Mouse (Mus musculus) heart, embryonic 12.5 days (tissue): ENCODE data around the gene Wdr60. TPM values are rescaled to one million over a fixed set of nuclear protein-coding genes. Genes with fewer than 3 reads are reported as not detected.

Experiments
- ATAC-seq: fragments of 200-750 bp; cut with Nextera tagmentation; 2 replicates; pipeline ENCODE4 v1.8.0; 2017; ENCODE audit warnings: moderate TSS enrichment, moderate library complexity; ENCODE audit not compliant: insufficient number of reproducible peaks, low FRiP score
- H3K27ac ChIP-seq: fragments of 300-500 bp; sonication (generic); 2 replicates; pipeline ENCODE4 v1.5.1; 2016; ENCODE audit warnings: mild to moderate bottlenecking, moderate library complexity; ENCODE audit not compliant: poor library complexity, severe bottlenecking
- H3K27me3 ChIP-seq: fragments of 300-500 bp; sonication (generic); replicated peaks from 2 replicates; pipeline ENCODE4 v1.6.1; 2016; ENCODE audit warnings: mild to moderate bottlenecking, moderate library complexity
- H3K36me3 ChIP-seq: fragments of 300-500 bp; sonication (generic); 2 replicates; pipeline ENCODE4 v1.6.1; 2016; ENCODE audit warnings: mild to moderate bottlenecking, moderate library complexity
- H3K4me1 ChIP-seq: fragments of 300-500 bp; sonication (generic); replicated peaks from 2 replicates; pipeline ENCODE4 v1.6.1; 2016; ENCODE audit warnings: mild to moderate bottlenecking
- H3K4me2 ChIP-seq: fragments of 300-500 bp; sonication (generic); 2 replicates; pipeline ENCODE4 v1.6.1; 2016; ENCODE audit warnings: mild to moderate bottlenecking, moderate library complexity
- H3K4me3 ChIP-seq: fragments of 300-500 bp; sonication (generic); 2 replicates; pipeline ENCODE4 v1.5.1; 2016; ENCODE audit warnings: mild to moderate bottlenecking
- H3K9ac ChIP-seq: fragments of 300-500 bp; sonication (generic); 2 replicates; pipeline ENCODE4 v1.6.1; 2016; ENCODE audit warnings: mild to moderate bottlenecking, moderate library complexity
- H3K9me3 ChIP-seq: fragments of 300-500 bp; sonication (generic); replicated peaks from 2 replicates; pipeline ENCODE4 v1.6.1; 2016; ENCODE audit warnings: mild to moderate bottlenecking, moderate library complexity
- WGBS: fragments of 180-500 bp; shearing (Covaris S2); methylation state at CpG from one replicate; pipeline ENCODE4 v1.1.7; 2016; 5-methylcytosine and 5-hydroxymethylcytosine counted together
- polyA plus RNA-seq: library from polyadenylated mRNA; unstranded; fragments of >200 nt; fragmentation: Nextera tagmentation; extraction: Ambion mirVana; gene quantifications from 2 replicates; pipeline ENCODE4 v1.2.1, GENCODE M21; 2016

Wdr60 gene
- polyA plus RNA-seq, 1 experiment from 2014 or later = 5.0 TPM

DNA sequence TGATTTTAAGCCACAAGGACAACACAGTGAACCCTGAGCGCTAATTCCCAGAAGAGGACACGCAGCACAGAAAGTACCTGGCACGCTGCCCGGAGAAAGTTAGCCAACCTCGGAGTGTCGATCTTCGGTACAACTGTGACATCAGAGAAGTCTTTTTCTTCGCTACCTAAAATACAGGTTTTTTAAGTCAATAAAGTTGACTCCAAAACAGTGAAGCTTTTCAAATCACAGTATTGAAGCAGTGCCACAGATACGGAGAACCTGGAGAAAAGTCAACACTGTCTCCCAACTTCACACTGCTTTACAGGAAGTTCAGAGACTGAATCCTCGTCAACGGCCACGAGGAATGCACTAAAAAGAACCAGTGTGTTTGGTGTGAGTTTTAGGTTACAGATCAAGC lies 31.2 kb downstream of the Wdr60 start:
- no peaks in the 10 kb centered on the region for H3K9me3 ChIP-seq

DNA sequence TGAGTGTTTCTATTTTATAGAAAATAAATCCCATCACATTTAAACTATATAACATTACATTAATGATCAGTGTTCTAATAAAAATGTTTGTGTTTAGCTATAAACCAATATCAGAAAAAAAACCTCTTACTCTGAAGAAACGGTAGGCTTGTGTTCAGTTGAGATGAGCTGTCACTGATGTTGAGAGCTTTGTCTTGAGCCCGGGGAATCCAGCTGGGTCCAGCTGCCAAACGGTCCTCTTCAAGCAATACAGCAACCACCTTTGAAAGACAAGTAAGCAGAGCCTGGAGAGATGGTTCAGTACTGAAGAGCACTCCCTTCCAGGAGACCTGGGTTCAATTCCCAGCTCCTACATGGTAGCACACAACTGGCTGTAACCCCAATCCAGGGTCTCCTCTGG lies 33.4 kb downstream of the Wdr60 start:
- Histone ChIP-seq H3K9me3 (no peaks in the 10 kb centered on the region), H3K27ac (no peak overlapping the region), H3K4me1 (no peaks in the 10 kb centered on the region), H3K27me3 (no peaks in the 10 kb centered on the region), H3K36me3 (peaks cover 4% of the 10 kb centered on the region; the same call in 1 of the 2 replicates), H3K9ac (no peak overlapping the region), H3K4me3 (no peak overlapping the region), H3K4me2 (no peak overlapping the region)
- no peak for ATAC-seq
- 80% methylated on average over 3 of the region's 3 CpGs for WGBS

More for the DNA sequence above, 31.2 kb downstream of the Wdr60 start:
- H3K4me3 ChIP-seq = no peak overlapping the region
- no peaks in the 10 kb centered on the region for H3K36me3 ChIP-seq
- no peak overlapping the region for H3K9ac ChIP-seq
- 59% methylated on average over 12 of the region's 12 CpGs for WGBS
- H3K4me1 ChIP-seq = 0 out of 2 replicates have a peak, but pooled peaks cover under 1% of the 10 kb centered on the region
- no peaks in the 10 kb centered on the region for H3K27me3 ChIP-seq
- H3K4me2 ChIP-seq = no peak overlapping the region
- no peak for ATAC-seq
- H3K27ac ChIP-seq = no peak overlapping the region

DNA sequence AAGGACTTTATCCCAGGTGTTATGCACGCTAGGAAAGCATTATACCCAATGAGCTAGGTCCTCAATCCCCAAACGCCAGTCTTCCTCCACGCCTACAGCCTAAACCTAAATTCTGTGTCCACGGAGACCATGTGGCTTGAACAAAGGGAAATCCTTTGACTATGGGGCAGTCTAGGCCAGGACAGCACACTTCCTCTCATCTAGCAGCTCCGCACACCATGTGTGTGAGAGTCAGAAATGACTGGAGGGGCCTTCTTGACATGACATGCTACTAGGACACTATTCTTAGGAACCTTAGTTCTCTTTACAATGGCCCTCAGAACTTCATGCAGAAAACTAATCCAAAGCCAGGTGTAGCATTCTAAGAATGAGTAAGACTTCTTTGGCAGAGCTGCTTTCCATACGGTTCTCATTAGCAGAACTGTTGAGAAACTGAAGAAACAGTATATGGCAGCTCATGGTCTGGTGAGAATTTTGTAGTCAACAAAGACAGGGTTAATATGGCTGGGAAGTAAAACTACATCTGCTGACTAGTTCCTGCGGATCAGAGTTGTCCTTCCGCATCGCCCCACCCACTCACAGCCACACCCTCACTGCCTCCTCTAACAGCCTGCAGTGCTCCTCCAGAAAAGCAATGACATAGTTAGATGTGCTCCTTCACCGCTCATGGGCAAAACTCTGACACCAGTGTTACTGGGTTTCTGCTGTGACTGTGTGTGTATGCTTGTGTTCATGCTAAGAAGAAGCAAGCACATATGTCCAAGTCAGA lies 36.3 kb downstream of the Wdr60 start:
- Histone ChIP-seq H3K27me3 (no peaks in the 10 kb centered on the region), H3K4me3 (no peak overlapping the region), H3K27ac (no peak overlapping the region), H3K4me1 (no peaks in the 10 kb centered on the region), H3K36me3 (peaks cover 4% of the 10 kb centered on the region; the same call in 1 of the 2 replicates), H3K9ac (no peak overlapping the region), H3K4me2 (no peak overlapping the region), H3K9me3 (no peaks in the 10 kb centered on the region)
- 78% methylated on average over 10 of the region's 10 CpGs for WGBS
- ATAC-seq = no peak

GRCm38 (mm10) chr12:116223107-116223506 lies 39.7 kb downstream of the Wdr60 start:
- 86% methylated on average over 2 of the region's 2 CpGs for WGBS
- no peak overlapping the region for H3K4me2 ChIP-seq
- H3K9me3 ChIP-seq = no peaks in the 10 kb centered on the region
- H3K36me3 ChIP-seq = peaks cover 8% of the 10 kb centered on the region; the same call in 1 of the 2 replicates
- no peaks in the 10 kb centered on the region for H3K4me1 ChIP-seq
- H3K9ac ChIP-seq = no peak overlapping the region
- H3K27me3 ChIP-seq = no peaks in the 10 kb centered on the region
- no peak overlapping the region for H3K27ac ChIP-seq
- ATAC-seq = no peak
- no peak overlapping the region for H3K4me3 ChIP-seq

- Histone ChIP-seq H3K36me3 (peaks cover 4% of the 10 kb centered on the region; the same call in 1 of the 2 replicates), H3K9ac (no peak overlapping the region), H3K9me3 (no peaks in the 10 kb centered on the region), H3K4me2 (no peak overlapping the region), H3K4me1 (no peaks in the 10 kb centered on the region), H3K4me3 (no peak overlapping the region), H3K27ac (no peak overlapping the region), H3K27me3 (no peaks in the 10 kb centered on the region)
- 88% methylated on average over 8 of the region's 8 CpGs for WGBS
- no peak for ATAC-seq
Observed at GRCm38 (mm10) chr12:116207486-116207885, 55.3 kb downstream of the Wdr60 start.

GRCm38 (mm10) chr12:116205726-116206125 lies 57.1 kb downstream of the Wdr60 start:
- Histone ChIP-seq H3K4me1 (no peaks in the 10 kb centered on the region), H3K9me3 (no peaks in the 10 kb centered on the region), H3K9ac (no peak overlapping the region), H3K36me3 (peaks cover 4% of the 10 kb centered on the region; the same call in 1 of the 2 replicates), H3K4me2 (no peak overlapping the region), H3K27ac (no peak overlapping the region), H3K27me3 (no peaks in the 10 kb centered on the region), H3K4me3 (no peak overlapping the region)
- WGBS = 62% methylated on average over 3 of the region's 3 CpGs
- ATAC-seq = no peak

GRCm38 (mm10) chr12:116202176-116202981 lies 60.4 kb downstream of the Wdr60 start:
- WGBS = 31% methylated on average over 9 of the region's 9 CpGs
- ATAC-seq = no peak
- no peak overlapping the region for H3K4me2 ChIP-seq

DNA sequence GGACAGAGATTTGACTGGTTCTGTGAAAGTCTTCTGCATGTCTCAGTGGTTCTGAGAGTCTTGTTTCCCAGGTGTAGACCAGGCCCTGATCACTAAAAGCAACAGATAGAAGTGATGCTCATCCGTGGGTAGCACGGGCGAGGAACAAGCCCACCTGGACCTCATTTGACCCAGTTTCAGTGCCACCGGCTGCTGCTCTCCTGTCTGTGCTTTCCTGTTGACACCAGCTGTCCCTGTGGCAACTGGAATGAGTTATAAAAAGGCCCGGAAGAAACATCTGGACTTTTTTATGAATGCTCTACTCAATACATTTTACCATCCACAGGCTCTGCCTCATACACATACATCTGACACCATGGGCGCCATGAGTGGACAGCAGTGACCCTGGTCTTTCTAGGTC lies 64.0 kb downstream of the Wdr60 start:
- whole genome bisulfite sequencing = 83% methylated on average over 6 of the region's 6 CpGs
- Histone ChIP-seq H3K27ac (no peak overlapping the region), H3K36me3 (no peaks in the 10 kb centered on the region), H3K4me3 (no peak overlapping the region), H3K4me1 (no peaks in the 10 kb centered on the region), H3K27me3 (no peaks in the 10 kb centered on the region), H3K9me3 (no peaks in the 10 kb centered on the region), H3K9ac (no peak overlapping the region), H3K4me2 (no peak overlapping the region)
- ATAC-seq = no peak

More at GRCm38 (mm10) chr12:116202176-116202981, 60.4 kb downstream of the Wdr60 start:
- Histone ChIP-seq H3K27me3 (no peaks in the 10 kb centered on the region), H3K27ac (no peak overlapping the region), H3K9me3 (no peaks in the 10 kb centered on the region), H3K36me3 (no peaks in the 10 kb centered on the region), H3K9ac (no peak overlapping the region), H3K4me1 (no peaks in the 10 kb centered on the region), H3K4me3 (no peak overlapping the region)

DNA sequence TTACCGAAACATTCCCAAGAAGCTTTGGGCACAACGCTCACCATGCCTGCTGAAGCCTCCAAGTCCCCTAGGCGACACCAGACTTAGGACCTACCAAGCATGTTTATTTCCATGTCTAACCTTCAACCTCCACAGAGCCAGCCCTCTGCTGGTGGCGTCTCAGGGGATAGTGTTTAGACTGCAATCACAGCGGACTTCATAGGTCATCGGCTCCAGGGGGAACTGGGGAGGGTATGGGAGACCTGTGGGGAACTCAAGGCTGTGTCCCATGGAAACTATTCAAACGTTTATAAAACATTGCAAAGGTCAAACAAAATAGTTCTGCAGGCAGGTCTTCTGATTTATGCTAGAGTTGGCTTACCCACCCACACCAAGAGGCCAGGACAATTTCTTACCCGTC lies 66.6 kb downstream of the Wdr60 start:
- Histone ChIP-seq H3K4me2 (no peak overlapping the region), H3K27ac (no peak overlapping the region), H3K27me3 (no peaks in the 10 kb centered on the region), H3K4me3 (no peak overlapping the region), H3K36me3 (no peaks in the 10 kb centered on the region), H3K9ac (no peak overlapping the region), H3K4me1 (no peaks in the 10 kb centered on the region), H3K9me3 (no peaks in the 10 kb centered on the region)
- 71% methylated on average over 8 of the region's 8 CpGs for WGBS
- ATAC-seq = no peak

- no peaks in the 10 kb centered on the region for H3K4me1 ChIP-seq
- no peaks in the 10 kb centered on the region for H3K27me3 ChIP-seq
- no peaks in the 10 kb centered on the region for H3K9me3 ChIP-seq
- H3K4me3 ChIP-seq = no peak overlapping the region
- ATAC-seq = no peak
- no peaks in the 10 kb centered on the region for H3K36me3 ChIP-seq
- no peak overlapping the region for H3K9ac ChIP-seq
- H3K4me2 ChIP-seq = no peak overlapping the region
- H3K27ac ChIP-seq = no peak overlapping the region
Observed at GRCm38 (mm10) chr12:116194641-116195040, 68.2 kb downstream of the Wdr60 start.

- no peaks in the 10 kb centered on the region for H3K36me3 ChIP-seq
- no peaks in the 10 kb centered on the region for H3K27me3 ChIP-seq
- no peaks in the 10 kb centered on the region for H3K4me1 ChIP-seq
- no peak overlapping the region for H3K27ac ChIP-seq
- WGBS = 66% methylated on average over 6 of the region's 6 CpGs
- no peaks in the 10 kb centered on the region for H3K9me3 ChIP-seq
- no peak overlapping the region for H3K4me2 ChIP-seq
- no peak overlapping the region for H3K4me3 ChIP-seq
- no peak for ATAC-seq
- no peak overlapping the region for H3K9ac ChIP-seq
Observed at GRCm38 (mm10) chr12:116193952-116194351, 68.9 kb downstream of the Wdr60 start.
